ENCODE assay signal across 8 mouse cellular contexts in the genomic region with DNA sequence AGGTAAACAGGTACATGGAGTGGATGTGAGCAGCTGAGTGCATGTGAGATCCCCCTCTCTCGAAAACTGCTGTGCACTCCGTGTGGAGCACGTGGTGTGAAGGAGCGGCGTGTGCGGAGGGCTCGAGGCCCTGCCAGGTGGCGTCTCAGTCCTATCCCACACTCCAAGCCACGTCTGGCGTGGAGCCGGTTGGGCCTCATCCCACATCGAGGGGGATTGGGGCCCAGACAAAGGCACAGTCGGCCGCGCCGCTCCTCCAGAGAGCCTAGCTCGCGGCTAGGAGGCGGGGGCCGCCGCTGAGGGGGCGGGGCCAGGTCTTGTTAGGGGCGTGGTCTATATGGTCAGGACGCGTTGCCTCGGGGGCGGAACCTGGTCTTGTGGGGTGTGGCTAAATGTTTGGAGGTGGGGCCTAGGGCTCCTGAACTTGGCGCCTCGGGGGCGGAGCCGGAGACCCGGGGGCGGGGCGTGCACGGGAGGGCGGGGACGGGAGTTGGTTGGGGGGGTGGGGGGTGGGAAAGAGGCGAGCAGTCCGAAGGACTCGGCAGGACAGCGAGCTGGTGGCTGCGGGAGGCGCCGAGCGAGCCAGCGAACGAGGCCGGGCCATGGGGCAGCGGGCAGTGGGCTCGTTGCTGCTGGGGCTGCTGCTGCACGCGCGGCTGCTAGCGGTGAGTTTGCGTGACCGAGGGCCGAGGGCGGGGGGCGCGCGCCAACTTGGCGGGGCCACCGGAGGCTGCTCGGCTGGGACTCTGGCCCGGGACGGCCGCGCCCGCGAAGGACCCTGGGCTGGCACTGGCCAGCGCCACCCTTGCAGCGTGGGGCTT. TPM values are rescaled to one million over a fixed set of nuclear protein-coding genes. Genes with fewer than 3 reads are reported as not detected.
A peak's percentile ranks its signal among the peaks of the same experiment; 100 is the strongest.
DNase-seq lines count a peak whose midpoint lies in the region; ATAC-seq and TF ChIP-seq lines count a peak whose summit lies in the region.

Gene Hspg2, plus strand, starts transcription at position 510 of the 821 bp plus-strand sequence.

- 2% methylated on average over 71 of the region's 72 CpGs for WGBS in bone marrow, adult 2 months
- 1% methylated on average over 65 of the region's 72 CpGs for WGBS in limb, embryonic 12.5 days
- under 1% methylated on average over 53 of the region's 72 CpGs for WGBS in midbrain, embryonic 15.5 days

- H3K4me2 ChIP-seq in limb, embryonic 12.5 days = peak within 1 kb of the TSS; percentile 86
- H3K4me2 ChIP-seq in midbrain, embryonic 15.5 days = peak within 1 kb of the TSS; percentile 99

- no peaks in the 10 kb centered on the region for H3K4me1 ChIP-seq in bone marrow, adult 2 months (ENCODE audit: control insufficient read depth, insufficient read depth, low read length)
- 0 out of 2 replicates have a peak, but pooled peaks cover 7% of the 10 kb centered on the region for H3K4me1 ChIP-seq in embryonic fibroblast, embryonic 13.5 days (ENCODE audit: control insufficient read depth, insufficient read depth, low read length)
- H3K4me1 ChIP-seq in limb, embryonic 12.5 days (replicated peaks) = peaks cover 52% of the 10 kb centered on the region
- peaks cover 22% of the 10 kb centered on the region for H3K4me1 ChIP-seq in midbrain, embryonic 15.5 days

- no peaks in the 10 kb centered on the region for H3K36me3 ChIP-seq in limb, embryonic 12.5 days
- H3K36me3 ChIP-seq in midbrain, embryonic 15.5 days (replicated peaks) = no peaks in the 10 kb centered on the region

- H3K4me3 ChIP-seq in bone marrow, adult 2 months (replicated peaks; ENCODE audit: control insufficient read depth, low read depth, low read length) = peak within 1 kb of the TSS; percentile 12
- H3K4me3 ChIP-seq in embryonic fibroblast, embryonic 13.5 days (ENCODE audit: insufficient read depth, low read length) = peak within 1 kb of the TSS; percentile 83
- H3K4me3 ChIP-seq in limb, embryonic 12.5 days (replicated peaks) = peak within 1 kb of the TSS; percentile 78
- peak within 1 kb of the TSS; percentile 54 for H3K4me3 ChIP-seq in midbrain, embryonic 15.5 days

- peak within 1 kb of the TSS; percentile 88 for H3K9ac ChIP-seq in limb, embryonic 12.5 days (replicated peaks)
- H3K9ac ChIP-seq in midbrain, embryonic 15.5 days = peak within 1 kb of the TSS; percentile 56

- H3K27ac ChIP-seq in bone marrow, adult 2 months (ENCODE audit: control insufficient read depth, insufficient read depth, low read depth, low read length, poor library complexity) = no peak within 1 kb of the TSS
- H3K27ac ChIP-seq in embryonic fibroblast, embryonic 13.5 days (ENCODE audit: insufficient read depth, low read length) = peak within 1 kb of the TSS; percentile 78
- peak within 1 kb of the TSS; percentile 82 for H3K27ac ChIP-seq in limb, embryonic 12.5 days
- peak within 1 kb of the TSS; percentile 38; the same call in 1 of the 2 replicates for H3K27ac ChIP-seq in midbrain, embryonic 15.5 days

- H3K9me3 ChIP-seq in limb, embryonic 12.5 days = no peaks in the 10 kb centered on the region
- no peaks in the 10 kb centered on the region for H3K9me3 ChIP-seq in midbrain, embryonic 15.5 days

- 0 out of 2 replicates have a peak, but pooled peaks have one; percentile 10 for TF ChIP-seq POLR2A in bone marrow, adult 2 months (IDR thresholded peaks at IDR 0.05; ENCODE audit: borderline replicate concordance, control insufficient read depth, low read depth, low read length)
- TF ChIP-seq POLR2A in embryonic fibroblast, embryonic 13.5 days (IDR thresholded peaks at IDR 0.05; ENCODE audit: low read depth, low read length) = peak; percentile 94

- H3K27me3 ChIP-seq in limb, embryonic 12.5 days = no peaks in the 10 kb centered on the region
- H3K27me3 ChIP-seq in midbrain, embryonic 15.5 days (replicated peaks) = peaks cover 8% of the 10 kb centered on the region; the same call in 1 of the 2 replicates

- ATAC-seq in limb, embryonic 12.5 days (ENCODE audit: insufficient number of reproducible peaks, insufficient read depth, low FRiP score, low TSS enrichment, low read depth) = peak; percentile 88
- ATAC-seq in midbrain, embryonic 15.5 days (replicated peaks) = peak; percentile 90

- peak; percentile 66 for DNase-seq in A20 (ENCODE audit: low read depth, low spot score)
- DNase-seq in heart, adult 8-10 months (ENCODE audit: low spot score) = peak; percentile 98
- DNase-seq in kidney, adult 8-10 months = peak; percentile 90 to 95
- peak; percentile 85 to 93 for DNase-seq in spleen, adult 18-20 months

- TF ChIP-seq CTCF in bone marrow, adult 2 months (IDR thresholded peaks at IDR 0.05; ENCODE audit: control insufficient read depth, insufficient read depth, low read length) = no peak
- no peak for TF ChIP-seq CTCF in embryonic fibroblast, embryonic 13.5 days (IDR thresholded peaks at IDR 0.05; ENCODE audit: borderline replicate concordance, insufficient read depth, low read length)

RNA-seq across cellular contexts. Expression of gene Hspg2, which starts in this region (rescaled TPM):
- 4.3 and 5.4 TPM in 2 replicates for polyA plus RNA-seq in bone marrow, adult 2 months (2011; ENCODE audit: insufficient read depth, insufficient read length, low replicate concordance, missing spikeins)
- polyA plus RNA-seq in embryonic fibroblast, embryonic 13.5 days (2011; ENCODE audit: insufficient read length, low read depth, missing spikeins) = 271 and 368 TPM in 2 replicates
- total RNA-seq in heart, adult 8-10 months (2022) = 100 to 1,000 TPM; 124 to 205 (median 189) TPM
- polyA plus RNA-seq in limb, embryonic 12.5 days (2016; fragmentation: Nextera tagmentation; extraction: Ambion mirVana) = 14.3 and 18.8 TPM in 2 replicates
- 4.0 and 4.1 TPM in 2 replicates for polyA plus RNA-seq in midbrain, embryonic 15.5 days (2015; fragmentation: Nextera tagmentation; extraction: Ambion mirVana)

Comparison
In these comparisons a context has a peak if more than half of its experiments do, and no peak if none do; other contexts are left out.
1. RNA of gene Hspg2 (polyA plus RNA-seq): 271 to 368 TPM in embryonic fibroblast, embryonic 13.5 days; 14.3 to 18.8 TPM in limb, embryonic 12.5 days, 4.3 to 5.4 TPM in bone marrow, adult 2 months and 4.0 to 4.1 TPM in midbrain, embryonic 15.5 days; every median in the first group is over 10 times any median in the second.
2. H3K4me3 ChIP-seq: peak in every context shown above with its lines; median percentile 83 in embryonic fibroblast, embryonic 13.5 days; 78 in limb, embryonic 12.5 days; 54 in midbrain, embryonic 15.5 days; 12 in bone marrow, adult 2 months.
3. Peak in every context shown above with its lines, with median percentiles within 50 percentile points of each other: DNase-seq.